Mouse (Mus musculus) brain, embryonic 14.5 days (tissue): ENCODE data around the gene St3gal5. TPM values are rescaled to one million over a fixed set of nuclear protein-coding genes. Genes with fewer than 3 reads are reported as not detected.
A peak's percentile ranks its signal among the peaks of the same experiment; 100 is the strongest.

Experiments used
- DNase-seq: peaks from one replicate; pipeline ENCODE4 v3.0.0-alpha.2; 2011; ENCODE audit warnings: low read depth
- CTCF ChIP-seq: fragments of 200-500 bp; IDR thresholded peaks from 2 replicates; pipeline ENCODE4 v1.5.1; 2012; ENCODE audit warnings: inconsistent platforms, mild to moderate bottlenecking, moderate library complexity, borderline replicate concordance; ENCODE audit not compliant: insufficient read depth, insufficient read length; ENCODE audit errors: extremely low read depth
- POLR2A ChIP-seq: fragments of 200-500 bp; IDR thresholded peaks from 2 replicates; pipeline ENCODE4 v1.6.1; 2012; ENCODE audit warnings: mild to moderate bottlenecking, inconsistent platforms, borderline replicate concordance; ENCODE audit not compliant: poor library complexity, insufficient read depth, insufficient read length, severe bottlenecking; ENCODE audit errors: extremely low read depth
- polyA plus RNA-seq: library from polyadenylated mRNA; depleted of rRNA; stranded (reverse); fragments of >200 nt; gene quantifications from 2 replicates; pipeline ENCODE4 v1.2.3, GENCODE M21; 2012

St3gal5 gene
- polyA plus RNA-seq, 1 experiment = 38.1 TPM

DNA sequence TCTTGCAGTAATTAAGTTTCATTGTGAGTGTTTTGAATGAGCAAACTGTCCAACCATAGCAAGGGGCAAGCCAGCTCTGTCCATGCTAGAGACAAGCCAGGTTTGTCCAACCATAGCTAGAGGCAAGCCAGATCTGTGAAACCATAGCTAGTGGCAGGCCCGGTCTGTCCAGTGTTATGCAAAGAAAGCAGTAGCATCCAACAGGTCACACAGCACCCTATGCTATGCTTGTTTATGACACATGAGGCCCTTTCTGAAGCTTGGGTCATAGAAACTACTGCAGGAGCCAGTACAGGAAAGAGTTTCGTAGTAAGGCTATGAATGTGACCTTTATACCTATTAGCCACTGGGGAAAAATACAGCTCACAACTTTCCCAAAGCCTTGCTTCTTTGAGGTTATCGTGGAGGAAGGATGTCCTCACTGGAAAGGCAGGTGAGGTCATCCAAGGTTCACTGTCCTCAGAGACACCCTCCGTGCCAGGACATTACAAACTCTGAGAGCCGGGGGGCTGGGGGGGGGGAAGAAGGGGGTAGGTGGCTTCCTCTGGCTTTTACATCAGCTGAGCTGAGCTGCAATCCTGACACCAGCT is 26.0 kb upstream of the St3gal5 start:
- no peak for TF ChIP-seq POLR2A
- TF ChIP-seq CTCF = no peak
- DNase-seq = no peak

DNA sequence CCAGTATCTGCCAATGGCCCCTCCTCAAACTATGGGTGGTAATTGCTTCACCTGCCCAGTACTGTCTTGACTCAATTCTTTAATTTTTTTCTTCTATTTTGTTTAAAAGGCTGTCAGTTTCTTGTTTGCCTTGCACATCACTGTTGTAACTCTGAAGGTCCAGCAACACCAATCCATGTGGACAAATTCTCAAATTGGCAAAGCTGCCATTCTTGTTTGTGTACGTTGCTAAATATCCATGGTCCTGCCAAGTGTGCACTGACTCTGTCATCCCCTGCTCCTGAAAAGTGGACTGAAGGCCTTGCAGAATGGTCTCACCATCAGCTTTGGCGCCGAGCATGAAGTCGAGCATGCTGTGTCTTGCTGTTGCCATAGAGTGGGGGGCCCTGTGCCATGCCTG is 23.6 kb upstream of the St3gal5 start:
- DNase-seq = no peak
- TF ChIP-seq POLR2A (no peak), CTCF (no peak)

GRCm38 (mm10) chr6:72076512-72076911 is 20.9 kb upstream of the St3gal5 start:
- TF ChIP-seq POLR2A (no peak), CTCF (no peak)
- no peak for DNase-seq

GRCm38 (mm10) chr6:72078178-72078577 is 19.2 kb upstream of the St3gal5 start:
- TF ChIP-seq POLR2A = no peak
- no peak for TF ChIP-seq CTCF
- no peak for DNase-seq

- no peak for TF ChIP-seq POLR2A
- no peak for TF ChIP-seq CTCF
- DNase-seq = peak; percentile 65
Observed at GRCm38 (mm10) chr6:72081318-72082024, 15.9 kb upstream of the St3gal5 start.

GRCm38 (mm10) chr6:72087402-72087801 is 10.0 kb upstream of the St3gal5 start:
- TF ChIP-seq CTCF = no peak
- no peak for TF ChIP-seq POLR2A
- DNase-seq = no peak

DNA sequence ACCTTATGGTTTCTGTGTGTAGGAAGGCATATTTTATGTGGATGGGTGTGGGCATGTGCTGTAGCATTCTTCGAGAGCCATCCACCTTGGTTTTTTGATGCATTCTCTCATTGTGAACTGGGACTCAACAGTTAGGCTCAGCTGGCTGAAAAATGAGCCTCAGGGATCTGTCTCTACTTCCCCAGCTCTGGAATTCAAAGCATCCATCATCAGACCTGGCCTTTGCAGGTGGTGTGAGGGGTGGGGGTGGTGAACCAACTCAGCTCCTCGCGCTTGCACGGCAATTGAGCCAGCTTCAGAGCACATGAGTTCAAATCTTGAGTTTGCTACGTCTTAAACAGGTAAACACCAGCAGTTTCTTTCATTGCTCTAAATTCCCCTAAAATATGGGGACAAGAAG is 7.5 kb upstream of the St3gal5 start:
- no peak for DNase-seq

DNA sequence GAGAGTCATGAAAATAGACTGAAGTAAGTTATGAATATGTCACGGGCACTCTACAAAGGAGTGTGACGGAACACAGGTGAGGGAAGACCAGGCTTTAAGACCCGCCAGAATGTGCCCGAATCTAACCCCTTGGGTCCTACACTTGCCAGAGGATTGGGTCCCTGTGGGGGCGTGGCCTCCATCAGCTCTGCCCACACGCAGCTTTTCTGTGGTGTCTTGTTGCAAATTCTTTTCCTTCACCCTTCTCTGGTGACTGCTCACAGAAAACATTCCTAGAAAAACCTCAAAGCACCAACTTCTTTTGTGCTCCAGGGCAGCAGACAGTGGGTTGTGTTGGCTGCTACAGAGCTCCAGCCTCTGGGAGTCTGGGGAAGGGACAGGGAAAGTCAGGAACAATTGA is 6.4 kb upstream of the St3gal5 start:
- TF ChIP-seq CTCF (no peak), POLR2A (no peak)

More for the DNA sequence above, 7.5 kb upstream of the St3gal5 start:
- TF ChIP-seq CTCF (no peak), POLR2A (no peak)

GRCm38 (mm10) chr6:72093121-72093520 is 4.3 kb upstream of the St3gal5 start:
- no peak for DNase-seq

More for the DNA sequence above, 6.4 kb upstream of the St3gal5 start:
- DNase-seq = no peak

GRCm38 (mm10) chr6:72096217-72096616 is 1.2 kb upstream of the St3gal5 start:
- no peak for TF ChIP-seq POLR2A
- no peak for TF ChIP-seq CTCF
- no peak for DNase-seq

More at GRCm38 (mm10) chr6:72093121-72093520, 4.3 kb upstream of the St3gal5 start:
- TF ChIP-seq POLR2A = no peak
- TF ChIP-seq CTCF = no peak

GRCm38 (mm10) chr6:72096669-72097068 is 723 bp upstream of the St3gal5 start:
- no peak for TF ChIP-seq CTCF
- no peak for TF ChIP-seq POLR2A
- no peak for DNase-seq
